Mouse (Mus musculus): Measurements from ENCODE around the gene Acox1. TPM values are rescaled to one million over a fixed set of nuclear protein-coding genes. Genes with fewer than 3 reads are reported as not detected.
A peak's percentile ranks its signal among the peaks of the same experiment; 100 is the strongest.

The Acox1 gene
- polyA plus RNA-seq, 1 experiment from 2014 or later: 67.8 TPM

GRCm38 (mm10) chr11:116185836-116186235 is 13.0 kb downstream of the Acox1 start:
- ATAC-seq: no peak
- Histone ChIP-seq H3K4me3 (ENCODE audit: low read length) (no peak overlapping the region), H3K36me3 (ENCODE audit: control insufficient read depth, insufficient read depth, low read length) (peaks cover 18% of the 10 kb centered on the region), H3K9me3 (ENCODE audit: control insufficient read depth, low read length) (no peaks in the 10 kb centered on the region), H3K27ac (ENCODE audit: low read depth, low read length) (peak overlapping the region; percentile 14; the same call in 1 of the 2 replicates), H3K9ac (ENCODE audit: low read depth, low read length) (no peak overlapping the region), H3K4me2 (ENCODE audit: low read length) (no peak overlapping the region), H3K4me1 (ENCODE audit: control insufficient read depth, insufficient read depth, low read depth, low read length) (peaks cover 5% of the 10 kb centered on the region), H3K27me3 (replicated peaks; ENCODE audit: control insufficient read depth, insufficient read depth, low read length) (no peaks in the 10 kb centered on the region)
- WGBS: 70% methylated on average over 3 of the region's 3 CpGs

- Histone ChIP-seq H3K9me3 (ENCODE audit: control insufficient read depth, low read length) (no peaks in the 10 kb centered on the region), H3K4me3 (ENCODE audit: low read length) (no peak overlapping the region), H3K36me3 (ENCODE audit: control insufficient read depth, insufficient read depth, low read length) (peaks cover 31% of the 10 kb centered on the region), H3K27ac (ENCODE audit: low read depth, low read length) (no peak overlapping the region), H3K4me1 (ENCODE audit: control insufficient read depth, insufficient read depth, low read depth, low read length) (no peaks in the 10 kb centered on the region), H3K27me3 (replicated peaks; ENCODE audit: control insufficient read depth, insufficient read depth, low read length) (no peaks in the 10 kb centered on the region), H3K9ac (ENCODE audit: low read depth, low read length) (no peak overlapping the region), H3K4me2 (ENCODE audit: low read length) (no peak overlapping the region)
- ATAC-seq: no peak
- 88% methylated on average over 20 of the region's 20 CpGs for WGBS
These were observed 20.3 kb downstream of the Acox1 start for GRCm38 (mm10) chr11:116178411-116179121.

GRCm38 (mm10) chr11:116176010-116176409 is 22.8 kb downstream of the Acox1 start:
- Histone ChIP-seq H3K9me3 (ENCODE audit: control insufficient read depth, low read length) (no peaks in the 10 kb centered on the region), H3K27ac (ENCODE audit: low read depth, low read length) (no peak overlapping the region), H3K4me3 (ENCODE audit: low read length) (no peak overlapping the region), H3K4me1 (ENCODE audit: control insufficient read depth, insufficient read depth, low read depth, low read length) (no peaks in the 10 kb centered on the region), H3K4me2 (ENCODE audit: low read length) (no peak overlapping the region), H3K36me3 (ENCODE audit: control insufficient read depth, insufficient read depth, low read length) (peaks cover 30% of the 10 kb centered on the region), H3K9ac (ENCODE audit: low read depth, low read length) (no peak overlapping the region), H3K27me3 (replicated peaks; ENCODE audit: control insufficient read depth, insufficient read depth, low read length) (no peaks in the 10 kb centered on the region)
- no peak for ATAC-seq
- 93% methylated on average over 7 of the region's 7 CpGs for WGBS

- peaks cover 22% of the 10 kb centered on the region for H3K36me3 ChIP-seq (ENCODE audit: control insufficient read depth, insufficient read depth, low read length)
- no peak overlapping the region for H3K27ac ChIP-seq (ENCODE audit: low read depth, low read length)
- no peaks in the 10 kb centered on the region for H3K9me3 ChIP-seq (ENCODE audit: control insufficient read depth, low read length)
- no peak overlapping the region for H3K4me2 ChIP-seq (ENCODE audit: low read length)
- H3K4me3 ChIP-seq (ENCODE audit: low read length): no peak overlapping the region
- no peaks in the 10 kb centered on the region for H3K4me1 ChIP-seq (ENCODE audit: control insufficient read depth, insufficient read depth, low read depth, low read length)
- no peak for ATAC-seq
- 92% methylated on average over 22 of the region's 22 CpGs for WGBS
- no peak overlapping the region for H3K9ac ChIP-seq (ENCODE audit: low read depth, low read length)
- no peaks in the 10 kb centered on the region for H3K27me3 ChIP-seq (replicated peaks; ENCODE audit: control insufficient read depth, insufficient read depth, low read length)
These were observed 23.9 kb downstream of the Acox1 start for GRCm38 (mm10) chr11:116174775-116175448.

GRCm38 (mm10) chr11:116171959-116172358 is 26.9 kb downstream of the Acox1 start:
- H3K36me3 ChIP-seq (ENCODE audit: control insufficient read depth, insufficient read depth, low read length): peaks cover 18% of the 10 kb centered on the region
- WGBS: 88% methylated on average over 2 of the region's 2 CpGs
- peaks cover 6% of the 10 kb centered on the region for H3K4me1 ChIP-seq (ENCODE audit: control insufficient read depth, insufficient read depth, low read depth, low read length)
- no peak overlapping the region for H3K4me3 ChIP-seq (ENCODE audit: low read length)
- no peaks in the 10 kb centered on the region for H3K27me3 ChIP-seq (replicated peaks; ENCODE audit: control insufficient read depth, insufficient read depth, low read length)
- H3K9me3 ChIP-seq (ENCODE audit: control insufficient read depth, low read length): no peaks in the 10 kb centered on the region
- ATAC-seq: no peak
- no peak overlapping the region for H3K9ac ChIP-seq (ENCODE audit: low read depth, low read length)
- no peak overlapping the region for H3K4me2 ChIP-seq (ENCODE audit: low read length)
- no peak overlapping the region for H3K27ac ChIP-seq (ENCODE audit: low read depth, low read length)

- Histone ChIP-seq H3K4me1 (ENCODE audit: control insufficient read depth, insufficient read depth, low read depth, low read length) (peaks cover 15% of the 10 kb centered on the region), H3K9ac (ENCODE audit: low read depth, low read length) (no peak overlapping the region), H3K27ac (ENCODE audit: low read depth, low read length) (no peak overlapping the region), H3K4me2 (ENCODE audit: low read length) (no peak overlapping the region), H3K4me3 (ENCODE audit: low read length) (no peak overlapping the region), H3K27me3 (replicated peaks; ENCODE audit: control insufficient read depth, insufficient read depth, low read length) (no peaks in the 10 kb centered on the region), H3K36me3 (ENCODE audit: control insufficient read depth, insufficient read depth, low read length) (peaks cover 13% of the 10 kb centered on the region), H3K9me3 (ENCODE audit: control insufficient read depth, low read length) (no peaks in the 10 kb centered on the region)
- ATAC-seq: no peak
- WGBS: 83% methylated on average over 5 of the region's 5 CpGs
These were observed 28.6 kb downstream of the Acox1 start for GRCm38 (mm10) chr11:116170003-116170800.

GRCm38 (mm10) chr11:116169214-116169613 is 29.6 kb downstream of the Acox1 start:
- Histone ChIP-seq H3K9ac (ENCODE audit: low read depth, low read length) (no peak overlapping the region), H3K4me2 (ENCODE audit: low read length) (no peak overlapping the region), H3K4me3 (ENCODE audit: low read length) (no peak overlapping the region), H3K27me3 (replicated peaks; ENCODE audit: control insufficient read depth, insufficient read depth, low read length) (no peaks in the 10 kb centered on the region), H3K9me3 (ENCODE audit: control insufficient read depth, low read length) (no peaks in the 10 kb centered on the region), H3K36me3 (ENCODE audit: control insufficient read depth, insufficient read depth, low read length) (peaks cover 7% of the 10 kb centered on the region), H3K27ac (ENCODE audit: low read depth, low read length) (no peak overlapping the region), H3K4me1 (ENCODE audit: control insufficient read depth, insufficient read depth, low read depth, low read length) (peaks cover 15% of the 10 kb centered on the region)
- no peak for ATAC-seq
- 92% methylated on average over 3 of the region's 3 CpGs for whole genome bisulfite sequencing

- peak; percentile 99 for ATAC-seq
- Histone ChIP-seq H3K27ac (ENCODE audit: low read depth, low read length) (peak within 1 kb of the TSS; percentile 93), H3K36me3 (ENCODE audit: control insufficient read depth, insufficient read depth, low read length) (peaks cover 4% of the 10 kb centered on the region), H3K4me3 (ENCODE audit: low read length) (peak within 1 kb of the TSS; percentile 80), H3K4me1 (ENCODE audit: control insufficient read depth, insufficient read depth, low read depth, low read length) (peaks cover 17% of the 10 kb centered on the region), H3K9me3 (ENCODE audit: control insufficient read depth, low read length) (no peaks in the 10 kb centered on the region), H3K4me2 (ENCODE audit: low read length) (peak within 1 kb of the TSS; percentile 91), H3K27me3 (replicated peaks; ENCODE audit: control insufficient read depth, insufficient read depth, low read length) (no peaks in the 10 kb centered on the region), H3K9ac (ENCODE audit: low read depth, low read length) (peak within 1 kb of the TSS; percentile 92)
- 0% methylated on average over 40 of the region's 40 CpGs for WGBS
These were observed 30.9 kb downstream of the Acox1 start, which contains the start of gene Fbf1 for GRCm38 (mm10) chr11:116167884-116168439. Fbf1 (minus strand) TSS chr11:116168166.
